Mouse (Mus musculus): ENCODE data around the gene Arhgef28. TPM values are rescaled to one million over a fixed set of nuclear protein-coding genes. Genes with fewer than 3 reads are reported as not detected.

The Arhgef28 gene
- total and polyA plus RNA-seq, 3 experiments: not detected

GRCm38 (mm10) chr13:97946422-97946821 lies 259.8 kb downstream of the Arhgef28 start:
- Histone ChIP-seq H3K9me3 (replicated peaks; ENCODE audit: insufficient read depth, low read length) (no peaks in the 10 kb centered on the region), H3K9ac (ENCODE audit: control insufficient read depth, low read depth, low read length, poor library complexity, severe bottlenecking) (no peak overlapping the region), H3K27ac (ENCODE audit: control insufficient read depth, low read depth, low read length) (no peak overlapping the region), H3K4me3 (ENCODE audit: control insufficient read depth in 1 of 2, insufficient read depth in 1 of 2, low read depth in 2 of 2, low read length in 2 of 2) (no peak overlapping the region), H3K36me3 (ENCODE audit: control insufficient read depth in 1 of 2, insufficient read depth in 2 of 2, low read length in 2 of 2) (no peaks in the 10 kb centered on the region), H3K27me3 (ENCODE audit: control insufficient read depth in 1 of 2, insufficient read depth in 2 of 2, low read length in 2 of 2) (no peaks in the 10 kb centered on the region), H3K4me1 (ENCODE audit: control insufficient read depth in 1 of 2, insufficient read depth in 2 of 2, low read length in 2 of 2) (no peaks in the 10 kb centered on the region), H3K79me2 (ENCODE audit: control insufficient read depth, insufficient read depth, low read length, poor library complexity) (no peaks in the 10 kb centered on the region)
- DNase-seq (ENCODE audit: low read depth, low spot score): no peak
- TF ChIP-seq MAFK (IDR thresholded peaks at IDR 0.05; ENCODE audit: borderline replicate concordance, low read depth, low read length): no peak
- no peak for TF ChIP-seq TBP (IDR thresholded peaks at IDR 0.05; ENCODE audit: low read depth, low read length)
- no peak for TF ChIP-seq SIN3A (IDR thresholded peaks at IDR 0.05; ENCODE audit: low read length)
- TF ChIP-seq MYB (IDR thresholded peaks at IDR 0.05; ENCODE audit: low read depth, low read length): no peak
- no peak for TF ChIP-seq CHD2 (IDR thresholded peaks at IDR 0.05; ENCODE audit: low read length)

DNA sequence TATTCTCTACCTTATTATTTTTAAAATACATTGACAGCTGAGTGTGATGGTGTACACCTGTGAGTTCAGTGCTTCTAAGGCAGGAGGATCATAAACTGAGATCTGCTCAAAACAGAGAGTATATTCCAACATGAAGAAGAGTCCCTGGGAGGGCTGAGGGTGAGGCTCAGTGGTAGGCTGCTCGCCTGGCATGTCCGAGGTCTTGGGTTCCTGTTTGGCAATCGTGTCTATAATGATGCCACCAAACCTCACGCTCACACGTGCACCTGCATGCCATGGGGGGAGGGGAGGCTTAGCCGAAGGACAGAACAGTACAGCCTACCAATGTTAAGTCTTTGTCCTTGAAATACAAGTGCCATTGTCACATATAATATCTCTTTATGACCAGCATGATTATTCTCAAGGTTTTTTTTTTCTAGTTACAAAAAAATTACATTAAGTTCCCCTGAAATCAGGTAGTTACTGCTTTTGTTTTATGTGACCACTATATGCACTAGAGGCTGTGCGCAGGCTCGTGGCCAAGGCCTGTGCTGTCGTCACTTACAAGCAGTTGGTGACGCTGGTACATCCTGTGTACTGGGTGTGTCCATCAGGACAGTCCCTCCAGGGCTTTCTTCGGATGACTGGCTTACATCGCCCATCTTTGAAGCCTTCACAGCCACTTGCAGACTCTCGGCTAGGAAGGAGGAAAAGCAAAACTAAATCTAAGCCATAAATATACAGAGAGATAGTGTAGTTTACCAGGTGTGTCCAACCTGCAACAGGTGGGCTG lies 264.1 kb downstream of the Arhgef28 start:
- Histone ChIP-seq H3K4me3 (ENCODE audit: control insufficient read depth in 1 of 2, insufficient read depth in 1 of 2, low read depth in 2 of 2, low read length in 2 of 2) (no peak overlapping the region), H3K27ac (ENCODE audit: control insufficient read depth, low read depth, low read length) (no peak overlapping the region), H3K79me2 (ENCODE audit: control insufficient read depth, insufficient read depth, low read length, poor library complexity) (no peaks in the 10 kb centered on the region), H3K9ac (ENCODE audit: control insufficient read depth, low read depth, low read length, poor library complexity, severe bottlenecking) (no peak overlapping the region), H3K36me3 (ENCODE audit: control insufficient read depth in 1 of 2, insufficient read depth in 2 of 2, low read length in 2 of 2) (no peaks in the 10 kb centered on the region), H3K27me3 (ENCODE audit: control insufficient read depth in 1 of 2, insufficient read depth in 2 of 2, low read length in 2 of 2) (no peaks in the 10 kb centered on the region), H3K4me1 (ENCODE audit: control insufficient read depth in 1 of 2, insufficient read depth in 2 of 2, low read length in 2 of 2) (no peaks in the 10 kb centered on the region), H3K9me3 (replicated peaks; ENCODE audit: insufficient read depth, low read length) (no peaks in the 10 kb centered on the region)
- DNase-seq (ENCODE audit: low read depth, low spot score): no peak
- TF ChIP-seq MYC (IDR thresholded peaks at IDR 0.05; ENCODE audit: low read depth, low read length) (no peak), TCF12 (IDR thresholded peaks at IDR 0.05; ENCODE audit: low read depth, low read length) (no peak), E2F4 (IDR thresholded peaks at IDR 0.05; ENCODE audit: borderline replicate concordance, low read depth, low read length) (no peak), GATA1 (IDR thresholded peaks at IDR 0.05; ENCODE audit: low read depth, low read length) (no peak)

GRCm38 (mm10) chr13:97941099-97941498 lies 265.1 kb downstream of the Arhgef28 start:
- Histone ChIP-seq H3K79me2 (ENCODE audit: control insufficient read depth, insufficient read depth, low read length, poor library complexity) (no peaks in the 10 kb centered on the region), H3K9me3 (replicated peaks; ENCODE audit: insufficient read depth, low read length) (no peaks in the 10 kb centered on the region), H3K36me3 (ENCODE audit: control insufficient read depth in 1 of 2, insufficient read depth in 2 of 2, low read length in 2 of 2) (no peaks in the 10 kb centered on the region), H3K9ac (ENCODE audit: control insufficient read depth, low read depth, low read length, poor library complexity, severe bottlenecking) (no peak overlapping the region), H3K27me3 (ENCODE audit: control insufficient read depth in 1 of 2, insufficient read depth in 2 of 2, low read length in 2 of 2) (no peaks in the 10 kb centered on the region), H3K4me3 (ENCODE audit: control insufficient read depth in 1 of 2, insufficient read depth in 1 of 2, low read depth in 2 of 2, low read length in 2 of 2) (no peak overlapping the region), H3K4me1 (ENCODE audit: control insufficient read depth in 1 of 2, insufficient read depth in 2 of 2, low read length in 2 of 2) (no peaks in the 10 kb centered on the region), H3K27ac (ENCODE audit: control insufficient read depth, low read depth, low read length) (no peak overlapping the region)
- no peak for DNase-seq (ENCODE audit: low read depth, low spot score)
- TF ChIP-seq CHD1 (IDR thresholded peaks at IDR 0.05; ENCODE audit: low read depth, low read length): no peak
- TF ChIP-seq TCF12 (IDR thresholded peaks at IDR 0.05; ENCODE audit: low read depth, low read length): no peak
- TF ChIP-seq MYC (IDR thresholded peaks at IDR 0.05; ENCODE audit: low read depth, low read length): no peak
- TF ChIP-seq TBP (IDR thresholded peaks at IDR 0.05; ENCODE audit: low read depth, low read length): no peak
- TF ChIP-seq JUND (IDR thresholded peaks at IDR 0.05; ENCODE audit: low read depth, low read length): no peak
- no peak for TF ChIP-seq MAZ (IDR thresholded peaks at IDR 0.05; ENCODE audit: low read depth, low read length)
- TF ChIP-seq RAD21 (IDR thresholded peaks at IDR 0.05; ENCODE audit: low read depth, low read length): no peak
- no peak for TF ChIP-seq POLR2AphosphoS2 (IDR thresholded peaks at IDR 0.05; ENCODE audit: low read length)
- no peak for TF ChIP-seq E2F4 (IDR thresholded peaks at IDR 0.05; ENCODE audit: borderline replicate concordance, low read depth, low read length)
- TF ChIP-seq EP300 (IDR thresholded peaks at IDR 0.05; ENCODE audit: low read depth in 1 of 2, low read length in 2 of 2): no peak
- no peak for TF ChIP-seq ELF1 (IDR thresholded peaks at IDR 0.05; ENCODE audit: low read depth, low read length)
- TF ChIP-seq ZC3H11A (IDR thresholded peaks at IDR 0.05; ENCODE audit: low read depth, low read length): no peak
- TF ChIP-seq UBTF (IDR thresholded peaks at IDR 0.05; ENCODE audit: borderline replicate concordance, insufficient read depth, low read depth, low read length): no peak
- no peak for TF ChIP-seq ETS1 (IDR thresholded peaks at IDR 0.05; ENCODE audit: low read depth, low read length)
- no peak for TF ChIP-seq MAX (IDR thresholded peaks at IDR 0.05; ENCODE audit: low read length)
- no peak for TF ChIP-seq ZKSCAN1 (IDR thresholded peaks at IDR 0.05; ENCODE audit: low read depth, low read length)
